Mouse (Mus musculus) layer of hippocampus, adult 2 months (tissue): Measurements from ENCODE around the gene Actn4. TPM values are rescaled to one million over a fixed set of nuclear protein-coding genes. Genes with fewer than 3 reads are reported as not detected.

ENCODE experiments used
- DNase-seq, 2 experiments: peaks; one replicate each; pipeline ENCODE4 v3.0.0; 2022; ENCODE audit warnings: low spot score in 2 of 2
- H3K27ac ChIP-seq: fragments of 200-600 bp; 2 replicates; pipeline ENCODE4 v1.8.1; 2022
- H3K4me3 ChIP-seq: fragments of 200-600 bp; 2 replicates; pipeline ENCODE4 v1.8.1; 2022; ENCODE audit warnings: mild to moderate bottlenecking
- CTCF ChIP-seq: fragments of 200-600 bp; conservative IDR thresholded peaks from 2 replicates; pipeline ENCODE4 v1.8.1; 2022; ENCODE audit warnings: antibody characterized with exemption, mild to moderate bottlenecking, moderate library complexity
- total RNA-seq, 2 experiments: library from RNA; stranded (reverse); gene quantifications; 2 replicates each; pipeline ENCODE4 v1.2.3; 2021

Actn4 gene
- total RNA-seq, 2 experiments from 2014 or later, result 131 to 134 TPM

DNA sequence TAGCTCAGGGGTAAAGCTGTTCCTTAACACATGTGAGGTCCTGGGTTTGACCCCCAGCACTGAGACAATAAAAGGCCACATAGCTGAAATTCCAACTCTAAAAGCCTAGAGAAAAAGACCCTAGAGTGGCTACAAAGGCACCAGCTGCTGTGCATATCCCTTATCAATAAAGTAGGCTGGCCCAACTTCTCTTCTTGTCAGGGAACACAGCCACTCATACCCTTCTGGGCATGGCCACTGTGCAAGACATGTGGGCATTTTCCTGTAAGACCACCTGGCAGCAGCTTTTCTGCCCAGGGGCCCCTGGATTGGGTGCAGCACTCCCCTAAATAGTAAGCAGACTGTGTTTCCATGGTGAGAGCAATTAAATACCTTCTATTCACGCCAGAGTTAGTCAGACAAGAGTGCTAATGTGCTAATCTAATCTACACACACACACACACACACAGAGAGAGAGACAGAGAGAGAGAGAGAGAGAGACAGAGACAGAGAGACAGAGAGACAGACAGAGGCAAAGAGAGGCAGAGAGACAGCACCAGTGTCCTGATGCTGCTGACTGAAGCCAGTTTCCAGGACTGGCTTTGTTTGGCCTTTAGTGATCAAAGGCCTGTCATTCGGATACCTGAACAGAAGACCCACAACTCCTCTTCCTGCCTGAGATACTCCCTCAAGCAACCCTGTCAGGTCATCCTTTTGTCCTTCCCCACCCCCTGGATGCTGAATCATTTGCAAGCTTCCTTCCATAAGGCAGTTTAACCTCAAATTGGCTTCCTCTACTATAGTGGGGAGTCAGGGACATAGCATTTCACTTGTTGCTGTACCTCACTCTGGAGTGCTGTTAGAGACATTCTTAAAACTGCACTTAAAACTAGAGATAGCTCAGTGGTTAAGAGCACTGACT lies 8.4 kb downstream of the Actn4 start:
- peak overlapping the region; percentile 76 for H3K27ac ChIP-seq
- no peak for TF ChIP-seq CTCF
- peak in 1 of 2 experiments; percentile 22 for DNase-seq

DNA sequence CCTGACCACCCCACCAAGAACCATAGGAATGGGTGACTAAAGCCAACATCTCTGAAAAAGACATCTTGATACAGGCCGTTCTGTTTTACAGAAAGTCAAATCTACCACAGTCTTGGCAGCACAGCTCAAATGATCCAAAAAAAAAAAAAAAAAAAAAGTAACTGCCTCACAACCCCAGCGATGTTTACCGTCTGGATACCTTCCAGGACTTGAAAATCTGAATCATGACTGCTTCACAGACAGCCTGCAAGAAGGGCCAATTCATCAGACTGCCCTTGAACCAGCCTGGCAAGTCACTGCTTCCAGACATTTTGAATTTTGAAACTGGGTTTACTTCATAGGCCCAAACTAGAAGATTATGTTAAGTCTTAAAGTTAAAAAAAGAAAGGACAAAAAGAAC lies 9.4 kb downstream of the Actn4 start:
- TF ChIP-seq CTCF, result no peak
- Histone ChIP-seq H3K4me3 (no peak overlapping the region), H3K27ac (peak overlapping the region; percentile 76; the same call in 1 of the 2 replicates)
- no peak for DNase-seq

More for the DNA sequence above, 8.4 kb downstream of the Actn4 start:
- no peak overlapping the region for H3K4me3 ChIP-seq

DNA sequence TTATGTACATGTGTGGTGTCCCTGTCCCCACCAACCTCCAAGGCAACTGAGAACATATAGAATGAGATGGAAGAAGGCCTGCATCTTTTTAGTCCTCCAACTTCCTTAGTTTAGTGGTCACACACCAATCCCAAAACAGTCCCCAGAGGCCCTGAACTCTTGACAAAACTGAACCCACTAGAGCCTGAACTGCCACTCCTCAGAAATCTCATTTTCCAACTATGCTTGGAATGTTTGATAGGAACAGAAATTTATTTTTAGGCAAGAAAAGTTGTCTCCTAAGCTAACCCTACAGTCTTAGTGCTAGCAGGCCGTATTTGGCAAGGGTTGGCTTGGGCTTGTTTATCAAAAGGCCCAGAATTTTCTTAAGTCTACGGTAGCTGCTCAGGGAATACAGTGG lies 10.4 kb downstream of the Actn4 start:
- TF ChIP-seq CTCF, result no peak
- Histone ChIP-seq H3K4me3 (no peak overlapping the region), H3K27ac (0 out of 2 replicates have a peak overlapping the region, but pooled peaks have one; percentile 76)
- DNase-seq, result no peak

DNA sequence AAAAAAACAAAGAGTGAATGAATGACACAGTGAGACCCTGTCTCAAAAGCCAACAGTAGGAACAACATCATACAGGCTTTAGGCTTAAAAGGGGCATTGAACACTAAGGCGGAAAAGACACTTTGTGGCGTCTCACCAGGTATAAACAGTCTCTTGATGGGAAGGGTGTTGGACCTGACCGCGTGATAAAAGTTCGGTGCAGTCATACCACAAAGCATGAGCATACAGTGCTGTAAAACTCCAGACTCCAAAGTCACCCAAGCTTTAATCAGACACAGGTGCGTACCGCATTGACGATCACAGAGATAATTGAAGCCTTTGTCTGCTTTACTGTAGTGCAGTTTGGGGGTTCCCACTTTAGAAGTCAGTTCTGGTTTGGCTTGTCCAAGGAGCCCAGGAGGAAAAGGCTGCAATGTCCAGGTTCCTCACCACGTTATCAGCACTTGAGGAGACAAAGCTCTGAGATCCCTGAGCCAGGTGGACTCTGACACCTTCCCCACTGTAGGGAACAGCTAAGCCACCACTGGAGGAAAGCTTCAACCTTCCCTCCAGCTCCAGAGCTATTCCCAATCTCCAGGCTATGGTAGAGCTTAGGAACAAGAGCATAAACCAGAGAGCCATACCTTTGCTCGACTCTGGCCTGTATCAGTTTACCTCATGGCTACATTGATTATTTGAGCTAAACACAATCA lies 11.6 kb downstream of the Actn4 start:
- H3K27ac ChIP-seq, result no peak overlapping the region
- H3K4me3 ChIP-seq, result no peak overlapping the region
- no peak for DNase-seq
- no peak for TF ChIP-seq CTCF

DNA sequence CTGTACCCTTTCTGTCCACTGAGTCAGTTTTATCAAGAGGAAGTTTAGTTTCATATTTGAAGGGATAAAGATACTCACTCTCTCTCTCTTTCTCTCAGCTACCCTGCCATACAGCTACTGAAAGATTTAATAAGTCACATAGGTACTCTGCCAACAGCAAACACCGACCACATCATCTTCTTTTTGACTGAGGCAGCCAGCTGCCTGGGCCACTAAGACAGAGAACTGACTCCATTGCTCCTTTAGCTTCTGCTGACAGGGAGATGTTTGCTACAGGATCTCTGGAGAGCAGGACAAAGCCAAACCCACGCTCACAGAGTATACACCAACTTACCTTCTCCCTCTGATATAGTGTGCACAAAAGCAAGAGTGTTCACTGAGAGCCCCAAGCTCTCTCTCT lies 12.8 kb downstream of the Actn4 start:
- Histone ChIP-seq H3K27ac (no peak overlapping the region; the same call in 1 of the 2 replicates), H3K4me3 (no peak overlapping the region)
- TF ChIP-seq CTCF, result no peak
- no peak for DNase-seq

DNA sequence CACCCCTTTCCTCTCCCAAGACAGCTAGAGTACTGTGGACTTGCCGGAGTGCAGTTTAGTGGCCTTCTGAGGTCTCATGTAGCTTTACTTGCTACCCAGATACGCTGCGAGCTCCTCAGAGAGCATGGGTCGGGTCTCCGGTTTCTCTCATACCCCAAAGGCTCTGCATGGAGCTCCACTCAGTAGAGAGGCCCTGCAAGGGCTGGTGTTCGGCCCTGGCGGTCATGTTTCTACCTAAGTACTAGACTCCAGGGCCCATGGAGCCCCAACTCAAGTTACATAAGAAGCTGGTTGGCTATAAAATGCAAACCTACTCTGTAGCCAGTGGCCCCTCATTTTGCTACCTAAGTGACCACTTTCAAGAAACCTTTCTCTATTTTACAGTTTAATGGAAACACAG lies 13.4 kb downstream of the Actn4 start:
- TF ChIP-seq CTCF, result no peak
- H3K27ac ChIP-seq, result no peak overlapping the region; the same call in 1 of the 2 replicates
- H3K4me3 ChIP-seq, result no peak overlapping the region
- no peak for DNase-seq

DNA sequence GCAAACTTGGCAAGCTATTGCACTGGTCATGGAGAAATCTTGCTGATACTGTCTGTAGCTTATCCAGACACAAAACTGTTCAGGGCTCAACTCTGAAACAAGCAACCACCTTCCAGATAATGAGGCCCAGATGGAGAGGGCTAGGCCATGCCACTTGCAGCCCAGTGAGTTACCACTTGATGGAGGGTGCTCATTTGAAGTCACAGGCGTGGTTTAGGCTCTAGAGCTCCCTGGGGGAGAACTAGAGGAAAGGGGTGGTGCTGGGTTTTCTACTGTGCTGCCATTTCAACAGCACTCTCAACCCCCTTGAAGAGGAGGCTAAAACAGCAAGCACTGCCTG lies 15.9 kb downstream of the Actn4 start:
- no peak overlapping the region for H3K4me3 ChIP-seq
- peak overlapping the region; percentile 75 for H3K27ac ChIP-seq

DNA sequence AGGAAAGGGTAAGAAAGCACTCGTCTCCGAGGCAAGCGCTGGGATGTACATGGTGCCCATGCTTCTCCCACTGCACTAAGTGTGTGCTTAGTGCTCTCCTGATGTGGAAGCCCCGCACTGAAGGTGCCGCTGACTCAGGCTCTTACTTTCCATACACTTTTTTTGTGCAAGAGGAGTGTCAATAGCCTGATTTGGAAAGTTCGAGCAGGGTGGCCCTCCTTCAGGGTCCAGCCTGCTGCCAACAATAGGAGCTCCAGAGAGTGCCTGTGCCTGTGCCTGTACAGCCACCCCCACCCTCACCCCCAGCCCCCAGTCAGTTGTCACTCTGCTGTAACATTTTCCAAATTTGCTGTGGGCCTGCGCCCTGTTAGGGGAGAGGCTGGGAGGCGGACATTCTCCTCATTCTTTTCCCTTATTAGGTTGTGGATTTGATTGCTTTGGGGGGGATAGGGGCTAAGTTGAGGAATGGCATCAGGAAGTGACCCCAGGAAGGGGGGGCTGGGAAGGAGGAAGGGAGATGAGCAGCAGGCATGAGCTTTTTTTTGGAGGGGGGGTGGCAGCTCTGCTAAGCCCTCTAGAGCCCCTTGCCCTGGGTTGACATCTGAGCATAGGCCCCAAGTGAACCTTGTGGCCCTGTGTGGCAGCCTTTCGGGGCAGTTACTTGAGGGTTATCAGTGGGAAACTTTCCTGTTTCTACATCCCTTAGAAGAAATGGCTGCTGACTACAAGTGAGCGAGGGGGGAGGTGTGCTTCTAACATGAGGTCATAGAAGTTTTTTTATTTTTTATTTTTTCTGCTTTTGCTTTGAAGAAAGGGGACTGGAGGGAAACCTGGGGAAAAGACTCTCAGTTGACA lies 16.5 kb downstream of the Actn4 start:
- no peak for TF ChIP-seq CTCF
- no peak overlapping the region for H3K4me3 ChIP-seq
- DNase-seq, result no peak
- peak overlapping the region; percentile 75 for H3K27ac ChIP-seq

More for the DNA sequence above, 15.9 kb downstream of the Actn4 start:
- no peak for TF ChIP-seq CTCF
- no peak for DNase-seq

DNA sequence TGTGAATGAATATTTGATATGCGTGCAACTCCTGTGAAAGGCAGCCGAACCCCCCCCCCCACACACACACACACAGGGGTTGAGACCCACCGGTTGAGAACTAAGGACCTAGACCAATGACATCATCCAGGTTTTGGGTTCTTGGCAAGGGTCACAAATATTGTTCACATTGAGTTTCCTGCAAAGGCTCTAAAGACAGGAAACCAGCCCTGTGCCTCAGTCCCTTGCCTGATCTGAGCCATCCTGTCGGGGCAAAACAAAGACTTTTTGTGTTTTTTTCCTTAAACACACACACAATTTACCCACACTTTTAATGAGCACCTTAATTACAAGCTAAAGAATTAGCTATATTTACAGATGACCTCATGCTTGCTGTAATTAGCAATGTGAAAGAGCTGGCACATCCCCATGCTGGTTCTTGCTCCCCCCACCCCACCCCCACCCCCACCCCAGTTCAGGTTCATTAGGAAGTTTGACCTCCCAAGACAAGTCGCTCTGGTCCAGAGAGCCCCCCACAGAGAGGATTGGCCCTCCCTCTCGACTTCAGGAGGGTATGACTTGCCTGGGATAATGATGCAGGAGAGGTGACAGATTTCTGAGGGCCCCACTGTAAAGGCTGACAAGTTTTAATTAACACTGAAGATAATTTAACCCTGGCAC lies 17.3 kb downstream of the Actn4 start:
- TF ChIP-seq CTCF, result no peak
- no peak for DNase-seq
- H3K27ac ChIP-seq, result peak overlapping the region; percentile 75
- H3K4me3 ChIP-seq, result no peak overlapping the region

DNA sequence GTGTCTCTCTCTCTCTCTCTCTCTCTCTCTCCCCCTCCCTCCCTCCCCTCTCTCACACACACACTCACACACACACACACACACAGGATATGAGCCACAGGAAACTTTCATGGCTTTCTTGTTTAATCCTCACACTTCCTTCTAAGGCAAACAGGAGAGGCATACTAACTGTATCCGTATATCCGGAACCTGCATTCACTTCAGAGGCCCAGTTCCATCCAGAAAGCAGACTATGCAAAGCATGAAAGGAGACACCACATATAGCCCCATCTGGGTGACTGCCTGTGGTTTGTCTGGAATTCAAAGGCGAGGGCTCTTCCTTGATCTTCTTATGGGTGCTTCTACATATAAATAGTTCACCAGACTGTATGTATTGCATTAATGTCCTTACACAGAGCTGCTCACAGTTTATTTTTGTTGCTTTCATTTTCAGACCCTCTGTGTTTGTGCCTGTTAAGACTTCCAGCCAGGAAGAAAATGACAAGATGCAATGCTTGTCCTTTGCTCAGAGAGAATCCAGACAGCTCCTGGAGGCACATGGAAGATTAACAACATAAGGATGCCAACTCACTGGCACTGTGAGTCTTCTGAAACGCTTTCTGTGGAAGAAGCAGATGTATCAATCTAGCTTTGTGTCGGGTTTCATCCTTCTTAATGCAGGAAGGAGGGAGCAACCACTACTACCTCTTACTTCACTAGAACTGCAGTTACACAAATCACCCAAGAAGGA lies 18.5 kb downstream of the Actn4 start:
- TF ChIP-seq CTCF, result no peak
- H3K27ac ChIP-seq, result peak overlapping the region; percentile 77
- H3K4me3 ChIP-seq, result no peak overlapping the region
- peak in 1 of 2 experiments; percentile 41 for DNase-seq

DNA sequence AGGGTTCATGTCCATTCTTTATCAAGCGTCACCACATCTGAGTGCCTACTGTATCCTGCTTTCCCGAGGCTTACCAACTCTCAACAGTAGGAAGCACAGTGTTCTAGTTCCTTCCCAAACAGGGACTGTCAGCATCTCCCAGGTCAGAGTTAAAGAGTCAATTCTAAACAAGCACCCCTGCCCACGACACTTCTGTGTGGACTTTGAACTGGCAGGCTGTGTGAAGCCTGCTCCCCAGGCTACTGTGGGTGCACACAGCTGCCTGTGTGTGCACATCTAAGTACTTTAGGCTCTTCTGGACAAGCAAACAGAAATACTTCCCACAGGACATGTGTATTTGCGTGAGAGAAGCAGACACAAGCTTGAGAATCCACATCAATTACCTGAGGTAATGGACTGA lies 20.6 kb downstream of the Actn4 start:
- H3K27ac ChIP-seq, result peak overlapping the region; percentile 80
- DNase-seq, result no peak
- no peak for TF ChIP-seq CTCF
- no peak overlapping the region for H3K4me3 ChIP-seq

DNA sequence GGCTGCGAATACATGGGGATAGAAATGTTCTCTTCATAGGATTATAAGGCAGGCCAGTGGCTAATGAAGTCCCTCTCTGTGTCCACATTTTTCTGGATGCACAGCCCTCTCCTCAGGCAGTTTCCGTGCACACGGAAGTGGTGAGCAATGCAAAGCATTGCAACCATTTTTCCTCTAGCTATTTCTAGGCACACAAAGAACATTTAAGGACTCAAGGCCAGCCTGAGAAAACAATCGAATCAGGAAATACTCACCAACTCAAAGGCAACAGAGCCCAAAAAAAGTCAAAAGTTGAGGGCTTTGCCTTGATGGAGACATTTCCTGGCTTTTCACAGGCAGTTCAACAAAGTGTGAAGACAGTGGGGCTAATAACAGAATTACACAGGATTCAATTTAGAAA lies 21.0 kb downstream of the Actn4 start:
- TF ChIP-seq CTCF, result no peak
- H3K27ac ChIP-seq, result peak overlapping the region; percentile 80
- DNase-seq, result no peak
- H3K4me3 ChIP-seq, result no peak overlapping the region
